Mouse (Mus musculus) limb, embryonic 14.5 days (tissue): Measurements from ENCODE around the gene Hprt. TPM values are rescaled to one million over a fixed set of nuclear protein-coding genes. Genes with fewer than 3 reads are reported as not detected.

ENCODE experiments used
- ATAC-seq: fragments of 200-750 bp; cut with Nextera tagmentation; 2 replicates; pipeline ENCODE4 v1.8.0; 2017; ENCODE audit warnings: low read depth, moderate number of reproducible peaks, moderate TSS enrichment; ENCODE audit not compliant: low FRiP score
- DNase-seq: peaks from one replicate; pipeline ENCODE4 v3.0.0-alpha.2; 2015; ENCODE audit warnings: low spot score
- H3K27ac ChIP-seq: fragments of 300-500 bp; sonication (generic); replicated peaks from 2 replicates; pipeline ENCODE4 v1.5.1; 2014; ENCODE audit warnings: low read depth, mild to moderate bottlenecking, low read length, moderate library complexity, mixed read lengths
- H3K27me3 ChIP-seq: fragments of 300-500 bp; sonication (generic); 2 replicates; pipeline ENCODE4 v1.6.1; 2014; ENCODE audit warnings: low read length, mixed read lengths; ENCODE audit not compliant: control insufficient read depth, insufficient read depth
- H3K36me3 ChIP-seq: fragments of 300-500 bp; sonication (generic); 2 replicates; pipeline ENCODE4 v1.6.1; 2014; ENCODE audit warnings: mild to moderate bottlenecking, low read length, moderate library complexity, mixed read lengths; ENCODE audit not compliant: control insufficient read depth, insufficient read depth
- H3K4me1 ChIP-seq: fragments of 300-500 bp; sonication (generic); 2 replicates; pipeline ENCODE4 v1.6.1; 2014; ENCODE audit warnings: antibody characterized with exemption, low read length, mixed read lengths; ENCODE audit not compliant: control insufficient read depth, insufficient read depth
- H3K4me2 ChIP-seq: fragments of 300-500 bp; sonication (generic); replicated peaks from 2 replicates; pipeline ENCODE4 v1.6.1; 2014; ENCODE audit warnings: low read depth, mild to moderate bottlenecking, low read length, moderate library complexity; ENCODE audit not compliant: severe bottlenecking
- H3K4me3 ChIP-seq: fragments of 300-500 bp; sonication (generic); replicated peaks from 2 replicates; pipeline ENCODE4 v1.5.1; 2014; ENCODE audit warnings: low read length
- H3K9ac ChIP-seq: fragments of 300-500 bp; sonication (generic); 2 replicates; pipeline ENCODE4 v1.6.1; 2014; ENCODE audit warnings: mild to moderate bottlenecking, low read depth, low read length, moderate library complexity; ENCODE audit not compliant: severe bottlenecking
- H3K9me3 ChIP-seq: fragments of 300-500 bp; sonication (generic); 2 replicates; pipeline ENCODE4 v1.6.1; 2016; ENCODE audit warnings: low read length; ENCODE audit not compliant: control insufficient read depth
- POLR2A ChIP-seq: fragments of 200-500 bp; IDR thresholded peaks from 2 replicates; pipeline ENCODE4 v1.8.0; 2012; ENCODE audit warnings: inconsistent platforms, mild to moderate bottlenecking, moderate library complexity, borderline replicate concordance; ENCODE audit not compliant: insufficient read depth, insufficient read length; ENCODE audit errors: extremely low read depth
- WGBS: fragments of 180-500 bp; shearing (Covaris S2); extraction: QIAGEN DNeasy Blood & Tissue Kit; methylation state at CpG from one replicate; pipeline ENCODE4 v1.1.7; 2014; 5-methylcytosine and 5-hydroxymethylcytosine counted together
- microRNA counts: library from miRNA; unstranded; fragments of <30 nt; microRNA quantifications from one replicate; lab custom pipeline; 2016
- microRNA-seq: library from miRNA; unstranded; fragments of <30 nt; microRNA quantifications from one replicate; pipeline ENCODE4, GENCODE M21; 2016
- polyA plus RNA-seq, 2 experiments: library from polyadenylated mRNA; depleted of rRNA in 1 of 2; stranded (reverse) in 1 of 2; unstranded in 1 of 2; fragments of >200 nt; fragmentation: Nextera tagmentation in 1 of 2; extraction: Ambion mirVana in 1 of 2; gene quantifications; 2 replicates each; pipeline versions ENCODE4 v1.2.1 to v1.2.3; 2012 to 2014

Gene Hprt
- polyA plus RNA-seq, 2 experiments: 60.9 to 140 TPM

GRCm38 (mm10) chrX:53057760-53058090, 69.8 kb downstream of the Hprt start:
- H3K27me3 ChIP-seq: no peaks in the 10 kb centered on the region
- peaks cover 12% of the 10 kb centered on the region for H3K36me3 ChIP-seq
- peak overlapping the region; percentile 55; the same call in 1 of the 2 replicates for H3K9ac ChIP-seq
- ATAC-seq: no peak
- no peaks in the 10 kb centered on the region; the same call in 1 of the 2 replicates for H3K4me1 ChIP-seq
- peak overlapping the region; percentile 55 for H3K4me2 ChIP-seq
- no peaks in the 10 kb centered on the region for H3K9me3 ChIP-seq
- H3K27ac ChIP-seq: peak overlapping the region; percentile 95
- 24% methylated on average over 6 of the region's 6 CpGs for WGBS
- no peak for TF ChIP-seq POLR2A
- no peak for DNase-seq
- peak overlapping the region; percentile 61 for H3K4me3 ChIP-seq

DNA sequence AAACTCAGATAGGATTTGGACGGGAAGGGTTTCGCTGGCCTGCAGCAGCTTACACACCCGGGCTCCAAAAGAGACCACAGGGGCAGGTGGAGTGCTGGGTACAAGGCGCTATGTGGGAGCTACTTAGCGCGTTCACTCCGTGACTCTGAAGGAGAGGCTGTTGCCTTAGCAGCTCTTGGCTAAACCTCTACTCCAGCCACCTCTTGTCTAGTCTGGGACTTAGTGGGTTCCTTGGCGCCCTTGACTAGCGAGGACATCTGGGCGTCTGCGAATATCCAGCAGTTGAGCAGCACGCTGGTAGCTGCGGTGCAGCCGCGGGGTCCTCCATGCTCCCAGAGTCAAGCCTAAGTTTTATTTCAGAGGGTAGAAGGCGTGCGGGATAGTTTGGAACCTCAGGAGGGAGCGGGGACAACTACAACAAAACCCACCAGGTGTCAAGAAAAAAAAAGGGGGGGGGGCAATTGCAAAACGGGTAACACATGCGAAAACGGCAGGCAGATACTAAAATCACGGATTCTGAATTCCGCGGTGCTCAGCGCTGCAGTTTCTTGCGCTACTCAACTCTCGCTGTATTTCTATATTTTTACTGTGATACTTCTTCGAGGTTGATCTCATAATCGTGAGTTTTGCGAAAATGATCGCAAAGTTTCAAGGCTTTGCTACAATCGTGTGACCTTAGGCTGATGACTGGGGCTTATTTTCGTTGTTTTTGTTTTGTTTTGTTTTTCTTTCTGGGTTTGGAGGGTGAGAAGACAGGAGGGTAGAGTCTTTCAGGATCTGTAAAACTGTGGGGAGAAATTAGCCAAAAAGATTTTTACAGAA, 70.7 kb downstream of the Hprt start:
- no peak for TF ChIP-seq POLR2A
- peak overlapping the region; percentile 55 for H3K9ac ChIP-seq

DNA sequence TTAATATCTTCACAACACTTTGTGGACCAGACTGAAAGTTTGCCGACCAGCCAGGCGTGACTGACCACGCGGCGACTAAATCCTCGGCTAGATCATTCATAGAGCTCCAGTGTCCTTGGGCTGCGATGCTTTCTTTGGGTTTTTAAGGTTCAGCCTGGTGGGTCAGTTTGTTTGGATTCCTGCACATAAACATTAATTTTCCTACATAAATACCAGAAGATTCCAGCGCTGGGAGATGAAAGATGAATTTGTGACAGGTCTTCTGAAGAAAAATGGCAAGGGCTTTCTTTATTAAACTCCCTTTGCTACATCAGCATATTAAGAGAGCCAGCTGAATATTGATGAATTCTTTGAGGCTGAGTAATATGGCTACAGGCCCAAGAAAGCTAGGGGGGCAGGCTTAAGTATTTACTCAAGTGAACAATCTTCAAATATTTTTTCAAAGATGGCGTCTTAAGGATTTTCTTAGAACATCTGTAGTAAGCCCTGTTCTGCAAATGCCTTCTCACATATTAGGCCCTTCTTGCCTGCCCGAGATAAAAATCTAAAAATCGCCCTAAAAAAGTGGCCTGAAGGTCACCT, 71.6 kb downstream of the Hprt start:
- peak overlapping the region; percentile 61; the same call in 1 of the 2 replicates for H3K4me3 ChIP-seq
- H3K27ac ChIP-seq: peak overlapping the region; percentile 95
- H3K9me3 ChIP-seq: no peaks in the 10 kb centered on the region
- no peak for ATAC-seq
- 27% methylated on average over 11 of the region's 11 CpGs for WGBS
- H3K36me3 ChIP-seq: peaks cover 4% of the 10 kb centered on the region; the same call in 1 of the 2 replicates
- H3K4me2 ChIP-seq: peak overlapping the region; percentile 55
- H3K4me1 ChIP-seq: no peaks in the 10 kb centered on the region
- no peaks in the 10 kb centered on the region for H3K27me3 ChIP-seq
- DNase-seq: peak; percentile 16
- 0 out of 2 replicates have a peak overlapping the region, but pooled peaks have one; percentile 21 for H3K9ac ChIP-seq
- TF ChIP-seq POLR2A: no peak

More for the DNA sequence above, 70.7 kb downstream of the Hprt start:
- Histone ChIP-seq H3K27ac (peak overlapping the region; percentile 95), H3K36me3 (peaks cover 12% of the 10 kb centered on the region), H3K27me3 (no peaks in the 10 kb centered on the region), H3K4me2 (peak overlapping the region; percentile 55), H3K9me3 (no peaks in the 10 kb centered on the region), H3K4me3 (peak overlapping the region; percentile 61), H3K4me1 (no peaks in the 10 kb centered on the region; the same call in 1 of the 2 replicates)
- WGBS: 18% methylated on average over 33 of the region's 33 CpGs
- ATAC-seq (no peak), DNase-seq (peak; percentile 12)

DNA sequence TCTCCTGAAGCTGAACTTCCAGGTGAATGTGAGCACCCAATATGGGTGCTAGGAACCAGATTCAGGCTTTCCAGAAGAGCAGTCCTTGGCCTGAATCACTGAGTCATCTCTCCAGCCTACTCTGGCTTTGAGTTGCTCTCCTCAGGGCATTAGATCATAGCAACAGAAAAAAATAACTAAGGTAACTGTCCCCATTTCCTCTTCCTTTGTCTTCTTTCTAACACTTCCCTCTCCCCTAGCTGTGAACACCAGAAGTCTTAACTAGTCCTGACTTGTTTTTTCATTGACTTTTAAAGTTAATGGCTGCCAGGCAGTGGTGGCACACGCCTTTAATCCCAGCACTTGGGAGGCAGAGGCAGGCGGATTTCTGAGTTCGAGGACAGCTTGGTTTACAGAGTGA, 76.5 kb downstream of the Hprt start:
- Histone ChIP-seq H3K9ac (no peak overlapping the region), H3K4me1 (no peaks in the 10 kb centered on the region), H3K4me2 (no peak overlapping the region), H3K4me3 (no peak overlapping the region), H3K36me3 (no peaks in the 10 kb centered on the region), H3K27ac (no peak overlapping the region), H3K27me3 (no peaks in the 10 kb centered on the region), H3K9me3 (no peaks in the 10 kb centered on the region)
- WGBS: 87% methylated on average over 3 of the region's 3 CpGs
- no peak for ATAC-seq
- TF ChIP-seq POLR2A: no peak
- DNase-seq: no peak

MicroRNA genes within 50 kb of the gene (microRNA counts, 519-probe panel; counts per million panel counts)
- 4,573 counts per million, percentile 91 among the panel's probes with 10 or more counts for microRNA mmu-miR-322 (lab: Ali Mortazavi, UCI)
- 3,457 counts per million, percentile 68 among the panel's probes with 10 or more counts for microRNA mmu-miR-351 (lab: Ali Mortazavi, UCI)
- not detected for microRNA mmu-miR-450a-3p (lab: Ali Mortazavi, UCI)
- 4,369 counts per million, percentile 87 among the panel's probes with 10 or more counts for microRNA mmu-miR-450a-5p (lab: Ali Mortazavi, UCI)
- 2,808 counts per million, percentile 50 among the panel's probes with 10 or more counts for microRNA mmu-miR-450b-3p (lab: Ali Mortazavi, UCI)
- microRNA mmu-miR-450b-5p (lab: Ali Mortazavi, UCI): 2,006 counts per million, percentile 25 among the panel's probes with 10 or more counts
- microRNA mmu-miR-503 (lab: Ali Mortazavi, UCI): 3,078 counts per million, percentile 58 among the panel's probes with 10 or more counts
- microRNA mmu-miR-542-3p (lab: Ali Mortazavi, UCI): 2,648 counts per million, percentile 46 among the panel's probes with 10 or more counts
- 3,289 counts per million, percentile 63 among the panel's probes with 10 or more counts for microRNA mmu-miR-542-5p (lab: Ali Mortazavi, UCI)

Small RNA genes within 50 kb of the gene (microRNA-seq; reads per million reads assigned to microRNA genes)
- gene Mir322: 55,413 reads per million, percentile 99 among the genes with 10 or more reads in this experiment
- gene Mir351: 8,508 reads per million, percentile 93 among the genes with 10 or more reads in this experiment
- gene Mir450-1: 57.7 reads per million, percentile 39 among the genes with 10 or more reads in this experiment
- 32.7 reads per million, percentile 33 among the genes with 10 or more reads in this experiment for gene Mir450-2
- gene Mir450b: 439 reads per million, percentile 64 among the genes with 10 or more reads in this experiment
- gene Mir503: 2,799 reads per million, percentile 83 among the genes with 10 or more reads in this experiment
- gene Mir542: 1,655 reads per million, percentile 77 among the genes with 10 or more reads in this experiment

Other genes with a start within 250 kb of the Hprt start
- gene Ccdc160, start 196.9 kb upstream of the Hprt start, polyA plus RNA-seq (2012; rRNA removed): 0.10 and 0.25 TPM in 2 replicates
- 0.23 and 0.43 TPM in 2 replicates for gene Ccdc160, start 196.9 kb upstream of the Hprt start, polyA plus RNA-seq (2014; fragmentation: Nextera tagmentation; extraction: Ambion mirVana)
- 25.0 and 26.1 TPM in 2 replicates for gene Phf6, start 75.9 kb upstream of the Hprt start, polyA plus RNA-seq (2012; rRNA removed)
- 40.3 and 53.2 TPM in 2 replicates for gene Phf6, start 75.9 kb upstream of the Hprt start, polyA plus RNA-seq (2014; fragmentation: Nextera tagmentation; extraction: Ambion mirVana)